Mouse (Mus musculus): Measurements from ENCODE around the gene Zp1. TPM values are rescaled to one million over a fixed set of nuclear protein-coding genes. Genes with fewer than 3 reads are reported as not detected.

Zp1 gene
- polyA plus RNA-seq, 1 experiment from 2014 or later: 0.56 TPM

GRCm38 (mm10) chr19:10870676-10871075 is 49.8 kb downstream of the Zp1 start:
- no peak overlapping the region for H3K27ac ChIP-seq (ENCODE audit: low read length)
- peaks cover 27% of the 10 kb centered on the region for H3K4me1 ChIP-seq (replicated peaks; ENCODE audit: control insufficient read depth, insufficient read depth, low read length)
- 86% methylated on average over 3 of the region's 3 CpGs for WGBS
- no peak overlapping the region for H3K4me3 ChIP-seq (replicated peaks; ENCODE audit: low read length)
- no peaks in the 10 kb centered on the region for H3K9me3 ChIP-seq (ENCODE audit: control insufficient read depth, low read length)
- H3K27me3 ChIP-seq (replicated peaks; ENCODE audit: control insufficient read depth, insufficient read depth, low read length): no peaks in the 10 kb centered on the region
- no peak overlapping the region for H3K9ac ChIP-seq (replicated peaks; ENCODE audit: low read depth, low read length)
- H3K36me3 ChIP-seq (ENCODE audit: control insufficient read depth, insufficient read depth): peaks cover 25% of the 10 kb centered on the region
- H3K4me2 ChIP-seq (ENCODE audit: low read length): no peak overlapping the region
- ATAC-seq: no peak

GRCm38 (mm10) chr19:10869886-10870527 is 50.4 kb downstream of the Zp1 start, which contains the start of gene Tmem132a:
TSS of gene Tmem132a (minus strand) at chr19:10869940.
- peaks cover 31% of the 10 kb centered on the region for H3K36me3 ChIP-seq (ENCODE audit: control insufficient read depth, insufficient read depth)
- WGBS: under 1% methylated on average over 8 of the region's 8 CpGs
- no peaks in the 10 kb centered on the region for H3K27me3 ChIP-seq (replicated peaks; ENCODE audit: control insufficient read depth, insufficient read depth, low read length)

GRCm38 (mm10) chr19:10869241-10869885 is 51.1 kb downstream of the Zp1 start:
- Histone ChIP-seq H3K27ac (ENCODE audit: low read length) (peak overlapping the region; percentile 93), H3K36me3 (ENCODE audit: control insufficient read depth, insufficient read depth) (peaks cover 36% of the 10 kb centered on the region), H3K27me3 (replicated peaks; ENCODE audit: control insufficient read depth, insufficient read depth, low read length) (no peaks in the 10 kb centered on the region), H3K4me3 (replicated peaks; ENCODE audit: low read length) (peak overlapping the region; percentile 89), H3K4me2 (ENCODE audit: low read length) (peak overlapping the region; percentile 90), H3K4me1 (replicated peaks; ENCODE audit: control insufficient read depth, insufficient read depth, low read length) (peaks cover 27% of the 10 kb centered on the region), H3K9me3 (ENCODE audit: control insufficient read depth, low read length) (no peaks in the 10 kb centered on the region), H3K9ac (replicated peaks; ENCODE audit: low read depth, low read length) (peak overlapping the region; percentile 98)
- WGBS: under 1% methylated on average over 35 of the region's 43 CpGs
- ATAC-seq: peak; percentile 96

More at GRCm38 (mm10) chr19:10869886-10870527, 50.4 kb downstream of the Zp1 start, which contains the start of gene Tmem132a:
- peak within 1 kb of the TSS; percentile 90 for H3K4me2 ChIP-seq (ENCODE audit: low read length)
- peak within 1 kb of the TSS; percentile 93 for H3K27ac ChIP-seq (ENCODE audit: low read length)
- peak within 1 kb of the TSS; percentile 89 for H3K4me3 ChIP-seq (replicated peaks; ENCODE audit: low read length)
- ATAC-seq: peak; percentile 39
- no peaks in the 10 kb centered on the region for H3K9me3 ChIP-seq (ENCODE audit: control insufficient read depth, low read length)
- peak within 1 kb of the TSS; percentile 98 for H3K9ac ChIP-seq (replicated peaks; ENCODE audit: low read depth, low read length)
- peaks cover 27% of the 10 kb centered on the region for H3K4me1 ChIP-seq (replicated peaks; ENCODE audit: control insufficient read depth, insufficient read depth, low read length)

- Histone ChIP-seq H3K4me2 (ENCODE audit: low read length) (peak overlapping the region; percentile 90), H3K27ac (ENCODE audit: low read length) (peak overlapping the region; percentile 93), H3K4me3 (replicated peaks; ENCODE audit: low read length) (peak overlapping the region; percentile 89), H3K4me1 (replicated peaks; ENCODE audit: control insufficient read depth, insufficient read depth, low read length) (peaks cover 27% of the 10 kb centered on the region), H3K9me3 (ENCODE audit: control insufficient read depth, low read length) (no peaks in the 10 kb centered on the region), H3K27me3 (replicated peaks; ENCODE audit: control insufficient read depth, insufficient read depth, low read length) (no peaks in the 10 kb centered on the region), H3K36me3 (ENCODE audit: control insufficient read depth, insufficient read depth) (peaks cover 35% of the 10 kb centered on the region), H3K9ac (replicated peaks; ENCODE audit: low read depth, low read length) (peak overlapping the region; percentile 98)
- peak; percentile 24 for ATAC-seq
- 0% methylated on average over 17 of the region's 17 CpGs for whole genome bisulfite sequencing
These were observed 51.8 kb downstream of the Zp1 start for GRCm38 (mm10) chr19:10868623-10869141.

GRCm38 (mm10) chr19:10867946-10868622 is 52.3 kb downstream of the Zp1 start:
- Histone ChIP-seq H3K36me3 (ENCODE audit: control insufficient read depth, insufficient read depth) (peaks cover 35% of the 10 kb centered on the region), H3K4me3 (replicated peaks; ENCODE audit: low read length) (peak overlapping the region; percentile 89), H3K4me2 (ENCODE audit: low read length) (peak overlapping the region; percentile 90), H3K9me3 (ENCODE audit: control insufficient read depth, low read length) (no peaks in the 10 kb centered on the region), H3K4me1 (replicated peaks; ENCODE audit: control insufficient read depth, insufficient read depth, low read length) (peaks cover 27% of the 10 kb centered on the region), H3K9ac (replicated peaks; ENCODE audit: low read depth, low read length) (peak overlapping the region; percentile 98), H3K27me3 (replicated peaks; ENCODE audit: control insufficient read depth, insufficient read depth, low read length) (no peaks in the 10 kb centered on the region), H3K27ac (ENCODE audit: low read length) (peak overlapping the region; percentile 25; the same call in 1 of the 2 replicates)
- 18% methylated on average over 5 of the region's 5 CpGs for WGBS
- ATAC-seq: peak; percentile 0; the same call in 1 of the 2 replicates

- Histone ChIP-seq H3K9me3 (ENCODE audit: control insufficient read depth, low read length) (no peaks in the 10 kb centered on the region), H3K9ac (replicated peaks; ENCODE audit: low read depth, low read length) (no peak overlapping the region), H3K4me2 (ENCODE audit: low read length) (no peak overlapping the region), H3K27me3 (replicated peaks; ENCODE audit: control insufficient read depth, insufficient read depth, low read length) (no peaks in the 10 kb centered on the region), H3K4me1 (replicated peaks; ENCODE audit: control insufficient read depth, insufficient read depth, low read length) (peaks cover 27% of the 10 kb centered on the region), H3K36me3 (ENCODE audit: control insufficient read depth, insufficient read depth) (peaks cover 41% of the 10 kb centered on the region), H3K27ac (ENCODE audit: low read length) (no peak overlapping the region), H3K4me3 (replicated peaks; ENCODE audit: low read length) (no peak overlapping the region)
- no peak for ATAC-seq
- WGBS: 91% methylated on average over 13 of the region's 13 CpGs
These were observed 54.1 kb downstream of the Zp1 start for GRCm38 (mm10) chr19:10866351-10866750.

Other genes starting within 250 kb of the Zp1 start
- gene Pga5, start 242.6 kb downstream of the Zp1 start, polyA plus RNA-seq (2015; fragmentation: Nextera tagmentation; extraction: Ambion mirVana): not detected in 2 replicates
- 38.3 and 40.5 TPM in 2 replicates for gene Vps37c, start 231.9 kb downstream of the Zp1 start, polyA plus RNA-seq (2015; fragmentation: Nextera tagmentation; extraction: Ambion mirVana)
- gene Cd5, start 181.6 kb downstream of the Zp1 start, polyA plus RNA-seq (2015; fragmentation: Nextera tagmentation; extraction: Ambion mirVana): 0.06 and 0.10 TPM in 2 replicates
- gene Cd6, start 90.6 kb downstream of the Zp1 start, polyA plus RNA-seq (2015; fragmentation: Nextera tagmentation; extraction: Ambion mirVana): not detected in 2 replicates
- gene Slc15a3, start 80.9 kb downstream of the Zp1 start, polyA plus RNA-seq (2015; fragmentation: Nextera tagmentation; extraction: Ambion mirVana): 0.25 and 0.57 TPM in 2 replicates
- 176 and 195 TPM in 2 replicates for gene Tmem132a, start 50.7 kb downstream of the Zp1 start, polyA plus RNA-seq (2015; fragmentation: Nextera tagmentation; extraction: Ambion mirVana)
- 43.7 and 46.1 TPM in 2 replicates for gene Tmem109, start 38.6 kb downstream of the Zp1 start, polyA plus RNA-seq (2015; fragmentation: Nextera tagmentation; extraction: Ambion mirVana)
- gene Prpf19, start 25.4 kb downstream of the Zp1 start, polyA plus RNA-seq (2015; fragmentation: Nextera tagmentation; extraction: Ambion mirVana): 42.8 and 43.3 TPM in 2 replicates
- 0.12 and 0.13 TPM in 2 replicates for gene Ptgdr2, start 16.5 kb upstream of the Zp1 start, polyA plus RNA-seq (2015; fragmentation: Nextera tagmentation; extraction: Ambion mirVana)
- gene Ccdc86, start 28.6 kb upstream of the Zp1 start, polyA plus RNA-seq (2015; fragmentation: Nextera tagmentation; extraction: Ambion mirVana): 18.8 TPM in 2 replicates
- not detected in 2 replicates for gene Ms4a10, start 54.0 kb upstream of the Zp1 start, polyA plus RNA-seq (2015; fragmentation: Nextera tagmentation; extraction: Ambion mirVana)
- 0.51 and 0.87 TPM in 2 replicates for gene Ms4a15, start 72.6 kb upstream of the Zp1 start, polyA plus RNA-seq (2015; fragmentation: Nextera tagmentation; extraction: Ambion mirVana)
- not detected in 2 replicates for gene Ms4a18, start 97.4 kb upstream of the Zp1 start, polyA plus RNA-seq (2015; fragmentation: Nextera tagmentation; extraction: Ambion mirVana)
- not detected in 2 replicates for gene Ms4a8a, start 160.5 kb upstream of the Zp1 start, polyA plus RNA-seq (2015; fragmentation: Nextera tagmentation; extraction: Ambion mirVana)
- not detected in 2 replicates for gene 1700017D01Rik, start 210.2 kb upstream of the Zp1 start, polyA plus RNA-seq (2015; fragmentation: Nextera tagmentation; extraction: Ambion mirVana)
- gene 1700025F22Rik, start 244.7 kb upstream of the Zp1 start, polyA plus RNA-seq (2015; fragmentation: Nextera tagmentation; extraction: Ambion mirVana): not detected in 2 replicates

Measured in forebrain, embryonic 16.5 days (tissue).